Mouse (Mus musculus): ENCODE results near the gene Tmem131.
A peak's percentile ranks its signal among the peaks of the same experiment; 100 is the strongest.
"Not testable (repeated sequence)": the region's sequence is repeated elsewhere in the genome, so short reads cannot be mapped to it uniquely, and the experiment has no call there.

The Tmem131 gene

DNA sequence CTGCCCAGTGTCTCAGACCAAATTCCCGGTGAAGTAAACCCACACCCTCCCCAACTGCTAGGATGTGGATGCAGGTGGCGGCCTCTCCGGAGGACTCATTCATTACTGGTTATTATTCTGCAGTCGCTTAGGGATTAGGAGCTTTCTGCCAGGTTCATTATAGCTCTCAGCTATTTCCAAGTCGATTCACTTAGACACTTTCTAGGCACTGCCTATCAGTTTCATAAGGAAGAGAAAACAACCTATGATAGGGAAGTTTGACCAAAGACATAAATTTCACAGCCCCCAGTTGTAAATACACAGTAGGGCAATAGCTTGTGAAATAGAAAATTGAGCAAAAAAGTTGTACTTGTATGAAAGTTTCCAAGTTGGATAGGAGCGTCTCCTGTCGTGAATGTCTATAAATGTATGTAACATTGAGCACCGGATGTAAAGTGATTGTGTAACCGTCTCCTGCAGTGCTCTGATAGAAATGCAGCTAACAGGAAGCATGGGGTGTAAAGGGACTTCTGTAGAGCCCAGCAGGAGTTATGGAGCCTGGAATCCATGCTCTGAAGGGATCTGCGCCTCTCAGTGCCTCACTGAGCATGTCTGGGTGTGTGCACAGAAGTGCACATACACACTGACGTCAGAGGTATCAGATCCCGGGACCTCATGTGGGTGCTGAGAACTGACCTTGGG is 107.1 kb downstream of the Tmem131 start:
- no peak for DNase-seq (ENCODE audit: low read depth, low spot score)

DNA sequence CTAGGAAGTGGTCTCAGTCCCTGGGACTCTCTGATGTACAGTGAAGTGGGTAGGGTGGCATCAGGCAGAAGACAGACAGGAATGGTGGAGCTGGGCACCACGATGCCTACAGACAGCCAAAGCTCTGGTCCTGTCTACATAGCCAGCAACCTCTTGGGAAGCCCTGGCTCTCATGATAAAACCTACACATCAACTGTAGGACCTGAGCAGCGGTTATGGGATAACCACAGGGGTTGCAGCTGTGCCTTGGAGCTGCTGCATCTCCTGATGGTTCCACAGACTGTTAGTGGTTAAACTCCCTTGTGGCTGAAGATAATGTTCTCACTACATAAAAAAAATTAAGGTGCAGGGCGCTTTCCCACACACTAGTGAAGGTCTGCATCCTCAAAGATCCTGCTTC is 107.9 kb downstream of the Tmem131 start:
- DNase-seq (ENCODE audit: low read depth, low spot score): no peak

DNA sequence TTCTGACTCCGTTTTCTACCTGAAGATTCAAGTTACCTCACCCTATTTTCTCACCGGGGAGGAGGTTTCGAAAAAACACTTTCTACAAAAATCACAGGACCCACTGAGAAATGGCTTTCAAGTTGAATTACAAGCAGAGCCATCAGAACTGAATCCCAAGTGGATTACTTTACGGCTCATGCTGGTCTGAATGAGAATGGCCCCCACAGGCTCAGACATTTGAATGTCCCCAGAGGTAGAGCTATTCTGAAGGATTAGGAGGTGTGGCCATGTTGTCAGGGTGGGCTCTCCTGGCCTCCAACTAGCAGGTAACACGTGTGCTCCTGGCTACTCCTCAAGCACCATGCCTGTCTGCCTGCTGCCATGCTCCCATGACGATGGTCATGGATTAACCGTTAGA is 109.4 kb downstream of the Tmem131 start:
- peak; percentile 57 for DNase-seq (ENCODE audit: low read depth, low spot score)

DNA sequence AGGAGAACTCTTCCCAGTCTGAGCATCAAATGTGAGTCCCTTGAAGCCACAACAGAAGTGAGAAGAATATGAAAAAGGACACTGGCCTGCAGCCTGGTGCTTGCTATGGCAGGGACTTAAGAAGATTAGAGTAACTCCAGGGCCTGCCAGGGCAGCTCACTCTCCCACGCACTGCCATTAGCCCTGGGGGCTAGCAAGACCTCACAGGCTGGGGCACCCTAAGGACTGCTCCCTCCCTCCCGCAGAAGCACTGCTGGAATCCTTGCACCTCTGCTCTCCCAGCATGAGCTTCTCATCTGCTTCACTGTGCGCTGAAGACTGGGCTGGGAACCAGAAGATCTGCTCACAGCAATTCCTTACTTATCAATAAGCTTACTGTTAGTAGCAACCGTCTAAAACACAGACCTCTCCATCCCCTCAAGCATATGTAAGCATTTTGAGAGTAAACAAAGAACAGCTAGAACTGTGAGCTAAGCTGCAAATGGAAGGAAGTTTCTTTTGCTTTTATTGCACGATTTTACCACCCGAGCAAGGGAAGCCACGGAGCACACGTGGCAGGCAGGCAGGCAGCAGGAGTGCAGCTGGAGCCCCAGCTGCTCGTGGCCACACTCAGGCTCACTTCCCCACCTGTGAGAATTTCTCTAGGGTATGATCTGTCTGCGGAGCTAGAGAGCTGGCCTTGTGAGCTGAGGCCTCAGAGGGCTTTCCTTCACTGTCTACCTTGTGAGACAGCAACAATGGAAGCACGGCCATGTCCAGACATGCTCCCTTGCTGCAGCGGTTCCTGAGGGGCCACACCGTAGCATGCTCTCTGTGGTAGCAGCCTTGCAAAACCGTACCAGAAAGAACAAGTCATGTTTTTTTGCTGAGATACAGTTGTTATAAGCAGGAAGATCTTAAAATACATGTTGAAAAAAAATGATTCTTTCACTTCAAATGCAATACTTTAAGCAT is 112.3 kb downstream of the Tmem131 start:
- DNase-seq (ENCODE audit: low read depth, low spot score): peak; percentile 49

DNA sequence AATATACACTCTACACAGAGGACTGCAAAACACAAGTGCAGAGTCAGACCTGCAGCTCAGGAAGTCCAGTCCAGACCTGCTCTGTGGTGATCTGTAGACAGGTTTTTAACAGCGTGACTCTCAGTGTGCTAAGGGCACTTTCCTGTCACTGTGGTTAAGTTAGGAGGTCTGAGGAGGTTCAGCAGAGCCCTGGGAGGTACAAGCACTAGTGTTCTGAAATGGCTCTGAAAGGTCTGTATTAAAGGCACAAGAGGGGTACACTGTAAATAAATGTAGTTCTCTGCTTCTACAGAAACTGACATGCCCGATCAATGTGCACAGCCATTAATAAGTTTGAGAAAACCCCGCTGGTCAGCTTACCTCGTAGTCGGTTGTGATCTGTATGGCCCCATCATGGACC is 119.1 kb downstream of the Tmem131 start:
- DNase-seq (ENCODE audit: low read depth, low spot score): no peak

DNA sequence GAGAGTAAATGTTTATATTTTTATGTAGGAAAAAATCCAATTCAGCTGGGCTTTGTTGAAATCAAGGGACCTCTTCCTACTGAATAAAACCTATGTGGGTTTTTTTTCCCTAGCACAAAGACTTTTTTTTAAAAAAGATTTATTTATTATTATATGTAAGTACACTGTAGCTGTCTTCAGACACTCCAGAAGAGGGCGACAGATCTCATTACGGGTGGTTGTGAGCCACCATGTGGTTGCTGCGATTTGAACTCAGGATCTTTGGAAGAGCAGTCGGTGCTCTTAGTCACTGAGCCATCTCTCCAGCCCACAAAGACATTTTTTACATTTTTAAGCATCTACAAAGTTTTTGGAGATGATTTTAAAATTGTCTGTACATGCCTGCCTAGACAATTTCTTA is 121.5 kb downstream of the Tmem131 start:
- DNase-seq (ENCODE audit: low read depth, low spot score): not testable (repeated sequence)

DNA sequence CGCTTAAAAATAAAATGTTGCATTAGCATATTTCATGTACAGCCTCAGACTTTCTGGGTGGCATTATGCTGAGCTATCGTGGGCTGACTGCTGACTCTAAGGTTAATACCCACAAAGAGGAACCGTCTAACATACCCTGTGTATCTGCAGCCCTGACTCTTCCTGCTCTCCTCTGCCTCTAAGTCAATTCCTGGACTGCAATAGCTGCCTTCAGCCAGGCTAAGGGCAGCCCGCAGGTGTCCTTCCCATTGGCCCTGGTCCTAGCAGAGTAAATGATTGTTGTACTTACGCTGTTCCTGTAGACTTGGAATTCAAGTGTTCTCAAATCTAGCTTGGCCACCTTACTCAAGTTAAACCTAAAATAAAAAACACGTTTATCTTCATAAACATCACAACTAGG is 128.3 kb downstream of the Tmem131 start:
- DNase-seq (ENCODE audit: low read depth, low spot score): no peak

DNA sequence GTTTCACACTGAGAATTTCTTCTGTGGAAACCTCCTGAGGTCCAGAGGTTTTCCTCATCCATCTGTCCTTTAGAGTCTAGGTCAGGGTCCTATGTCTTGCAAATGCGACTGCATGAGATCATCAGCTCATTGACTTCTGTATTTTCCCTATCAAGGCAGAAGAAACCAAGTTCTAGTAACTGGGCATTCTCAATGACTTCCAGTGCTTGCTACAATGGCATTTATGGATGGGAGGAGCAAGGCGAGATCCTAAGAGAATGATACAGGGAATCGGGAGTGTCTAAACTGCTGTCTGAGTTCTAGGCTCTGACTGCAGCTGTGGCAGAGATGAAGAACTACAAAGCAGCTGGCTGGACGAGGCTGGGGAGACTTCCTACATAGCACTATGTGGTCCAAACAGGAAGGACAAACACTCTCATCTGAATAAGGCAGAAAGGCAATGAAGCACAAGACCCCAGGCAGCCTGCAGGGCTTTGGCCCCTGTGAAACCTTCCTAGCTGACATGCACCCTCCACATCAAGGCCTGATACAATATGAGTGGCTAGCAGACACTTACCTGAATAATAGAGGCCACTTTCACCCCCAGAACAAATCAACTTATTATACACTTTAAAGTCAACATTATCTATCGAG is 129.1 kb downstream of the Tmem131 start:
- peak; percentile 45 for DNase-seq (ENCODE audit: low read depth, low spot score)

DNA sequence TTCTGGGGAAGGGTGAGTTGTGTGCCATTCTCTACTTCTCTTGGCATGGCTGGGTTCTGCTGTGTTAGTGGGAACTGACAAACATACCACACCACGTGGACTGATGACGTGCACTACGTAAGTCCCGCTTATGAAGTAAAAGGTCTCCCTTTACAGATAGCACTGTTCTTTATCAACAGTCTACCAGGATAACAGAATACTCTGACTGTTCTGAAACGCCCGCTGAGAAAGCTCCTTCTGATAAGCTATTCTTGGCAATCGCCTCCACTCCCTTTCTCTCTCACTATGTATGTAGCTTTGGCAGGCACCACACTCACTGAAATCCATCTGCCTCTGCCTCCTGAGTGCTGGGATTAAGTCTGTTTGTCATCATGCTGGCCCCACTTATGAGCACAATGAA is 130.1 kb downstream of the Tmem131 start:
- DNase-seq (ENCODE audit: low read depth, low spot score): no peak

DNA sequence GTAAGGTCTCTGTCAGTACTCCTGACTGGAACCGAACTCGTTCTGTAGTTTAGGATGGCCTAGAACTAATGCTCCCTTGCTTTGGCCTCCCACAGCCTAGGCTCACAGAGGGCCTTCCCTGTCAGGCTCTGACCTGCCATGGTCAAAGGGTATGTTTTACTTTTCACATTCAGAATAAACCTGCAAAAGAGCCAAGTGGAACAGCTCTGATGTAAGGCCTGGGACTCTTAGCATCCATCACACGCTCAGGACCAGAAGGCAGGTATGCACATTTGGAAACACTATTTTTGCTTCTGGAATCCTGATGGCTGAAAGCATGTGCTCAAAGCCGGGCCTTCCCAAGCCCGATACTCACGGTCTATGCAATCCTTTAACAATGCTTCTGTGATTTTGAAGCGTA is 131.7 kb downstream of the Tmem131 start:
- DNase-seq (ENCODE audit: low read depth, low spot score): no peak

DNA sequence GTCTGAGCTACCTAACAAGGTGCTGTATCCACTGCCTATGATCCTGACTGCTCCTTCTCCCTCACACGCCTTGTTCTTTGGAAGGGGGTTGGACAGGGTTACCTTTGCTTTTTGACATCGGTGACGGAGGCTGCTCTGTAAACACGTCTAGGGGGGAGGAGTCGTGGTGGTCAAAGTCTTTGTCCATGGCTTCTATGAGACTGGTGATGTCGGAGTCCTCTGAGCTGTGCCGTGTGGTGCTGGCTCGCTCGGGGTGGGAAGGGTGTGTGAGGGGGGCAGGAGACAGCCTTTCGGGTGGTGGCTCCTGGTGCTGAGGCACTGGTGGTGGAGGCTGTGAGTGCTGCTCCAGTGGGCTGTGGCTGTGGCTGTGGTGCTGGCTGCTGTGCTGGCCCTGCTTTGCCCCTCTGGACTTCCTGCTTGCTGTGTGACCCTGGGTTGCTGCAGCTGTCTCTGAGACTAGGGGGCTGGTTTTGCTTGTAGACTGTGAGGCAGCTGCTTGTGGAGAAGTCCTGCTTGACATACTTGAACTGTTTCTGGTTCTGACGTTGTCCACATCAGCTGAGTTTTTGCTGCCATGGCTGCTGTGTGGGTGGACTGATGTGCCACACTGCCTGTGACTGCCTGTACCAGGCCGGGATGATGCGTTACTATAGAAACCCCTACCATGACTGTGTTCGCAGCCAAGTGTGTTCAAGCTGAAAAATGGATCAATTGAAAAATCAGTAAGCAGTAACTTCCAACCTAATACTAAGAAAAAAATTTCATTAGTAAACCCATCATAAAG is 135.5 kb downstream of the Tmem131 start:
- DNase-seq (ENCODE audit: low read depth, low spot score): no peak

DNA sequence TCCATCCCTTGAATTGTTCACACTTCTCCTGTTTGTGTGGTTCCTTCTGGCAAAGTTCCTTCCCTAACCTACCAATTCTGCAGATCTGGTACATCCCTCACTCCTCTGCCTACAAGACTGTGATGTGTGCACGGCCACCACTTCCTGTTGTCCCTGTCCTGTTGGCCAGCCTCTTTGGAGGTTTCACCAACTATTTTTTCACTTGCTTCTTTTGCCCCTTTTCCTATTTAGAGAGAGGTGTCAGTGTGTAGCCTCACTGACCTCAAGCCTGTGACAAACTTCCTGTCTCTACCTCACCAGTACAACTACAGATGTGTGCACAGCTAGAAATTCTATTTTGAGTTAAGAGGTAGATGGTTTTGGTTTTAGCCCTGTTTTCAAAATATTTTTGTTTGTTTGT is 136.4 kb downstream of the Tmem131 start:
- DNase-seq (ENCODE audit: low read depth, low spot score): no peak

DNA sequence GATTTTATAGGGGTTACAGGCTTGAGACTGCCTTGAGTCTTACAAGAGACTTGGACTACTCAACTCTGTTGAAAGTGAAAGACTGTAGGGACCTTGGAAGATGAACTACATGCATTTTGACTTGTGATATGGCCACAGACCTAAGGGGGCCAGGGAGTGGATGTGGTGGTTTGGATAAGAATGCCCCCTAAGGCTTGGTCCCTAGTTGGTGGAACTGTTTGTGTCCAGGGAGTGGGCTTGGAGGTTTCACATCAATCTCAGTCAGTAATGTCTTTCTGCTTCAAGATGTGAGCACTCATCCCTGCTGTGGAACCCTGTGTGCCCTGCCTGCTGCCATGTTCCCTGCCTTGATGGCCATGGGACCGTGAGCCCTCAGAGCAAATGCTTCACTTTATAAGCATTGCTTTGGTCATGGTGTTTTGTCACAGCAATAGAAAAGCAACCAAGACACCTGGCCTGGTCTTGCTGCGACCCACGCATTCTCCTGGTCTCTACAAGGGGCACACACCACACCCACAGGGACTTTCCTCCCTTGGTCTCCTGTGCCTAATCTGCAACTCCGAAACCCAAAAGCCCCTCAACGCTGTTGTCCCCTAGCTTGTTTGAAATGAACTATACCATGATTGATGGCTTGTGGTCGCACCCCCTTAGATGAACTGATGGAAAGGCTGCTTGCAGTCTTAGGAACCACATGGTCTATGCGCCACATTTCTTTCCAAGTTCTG is 137.1 kb downstream of the Tmem131 start:
- no peak for DNase-seq (ENCODE audit: low read depth, low spot score)

DNA sequence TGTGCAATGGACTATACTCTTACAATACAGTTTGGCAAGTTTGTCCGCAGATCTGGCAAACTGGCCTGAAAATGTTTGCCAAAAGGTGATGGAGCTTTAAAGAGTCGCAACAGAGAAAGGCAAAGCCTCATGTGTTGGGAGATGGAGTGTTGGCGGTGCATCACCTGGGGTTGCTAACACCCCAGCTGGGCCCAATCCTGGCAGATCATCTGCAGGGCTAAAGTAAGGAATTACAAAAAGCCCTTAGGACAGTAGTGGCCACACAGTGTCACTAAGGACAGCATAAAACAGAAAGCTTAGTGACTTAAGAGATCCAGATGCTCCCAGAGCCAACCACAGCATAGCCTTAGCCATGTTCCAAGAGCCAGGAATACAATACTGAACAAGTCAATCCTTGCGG is 138.6 kb downstream of the Tmem131 start:
- DNase-seq (ENCODE audit: low read depth, low spot score): no peak

DNA sequence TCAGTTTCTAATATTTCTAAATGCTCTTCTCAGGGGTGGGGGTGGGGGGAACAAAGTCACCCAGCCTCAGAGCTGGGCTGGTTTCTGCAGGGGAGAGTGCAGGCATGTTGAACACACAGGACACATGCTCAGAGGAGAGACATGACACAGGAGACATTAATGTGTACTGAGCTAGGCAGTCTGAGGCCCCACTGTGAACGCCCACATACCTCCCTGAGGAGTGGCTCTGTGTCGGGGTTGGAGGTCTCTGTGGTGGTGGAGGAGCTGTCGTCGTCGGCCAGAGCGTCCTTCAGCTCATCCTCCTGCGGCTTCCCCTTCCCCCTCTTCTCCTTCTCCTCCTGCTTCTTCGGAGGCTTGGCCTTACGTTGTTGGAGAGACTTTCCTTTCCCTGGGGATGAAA is 139.2 kb downstream of the Tmem131 start:
- DNase-seq (ENCODE audit: low read depth, low spot score): peak; percentile 87

DNA sequence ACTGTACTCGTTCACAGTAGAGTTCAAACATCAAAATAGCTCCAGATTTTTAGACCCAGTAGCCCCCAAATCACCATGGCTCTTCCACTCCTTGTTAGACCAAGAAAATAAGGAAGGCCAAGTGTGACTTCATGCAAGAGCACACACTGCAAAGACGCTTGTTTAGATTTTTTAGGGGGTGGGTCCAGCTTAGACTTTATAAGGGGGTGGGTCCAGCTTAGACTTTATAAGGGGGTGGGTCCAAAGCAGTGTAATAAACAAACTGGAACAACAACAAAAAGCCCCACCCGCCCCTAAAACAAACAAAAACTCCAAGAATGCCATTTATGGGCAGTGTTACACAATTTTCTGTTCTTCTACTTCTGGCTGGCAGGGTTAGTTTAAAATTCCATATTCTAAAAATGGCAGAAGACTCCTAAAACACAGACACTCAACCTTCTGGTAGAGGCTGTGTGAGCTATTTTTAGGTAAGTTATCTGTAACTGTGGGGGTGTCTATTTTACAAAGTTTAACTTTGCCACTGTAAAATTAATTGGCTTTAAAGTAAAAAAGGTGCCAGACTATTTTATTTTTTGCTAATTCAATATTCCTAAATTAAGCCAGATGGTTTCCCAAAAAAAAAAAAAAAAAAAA is 143.0 kb downstream of the Tmem131 start:
- DNase-seq (ENCODE audit: low read depth, low spot score): no peak

DNA sequence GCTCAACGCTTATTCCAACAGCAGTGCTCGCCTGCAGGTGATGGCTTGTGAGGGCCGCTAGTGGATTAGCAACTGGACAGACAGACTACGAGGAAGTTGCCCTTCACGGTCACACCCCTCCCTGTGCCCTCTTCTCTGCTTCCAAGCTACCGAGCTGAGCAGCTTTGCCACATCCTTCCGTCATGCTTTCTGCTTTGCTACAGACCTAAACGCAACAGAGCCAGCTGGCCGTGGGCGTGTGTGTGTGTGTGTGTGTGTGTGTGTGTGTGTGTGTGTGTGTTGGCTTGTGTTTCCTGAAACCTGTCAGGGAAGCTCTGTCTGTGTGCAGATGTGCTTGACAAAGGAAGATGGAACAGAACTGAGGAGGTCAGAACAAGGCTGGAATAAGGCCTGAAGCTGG is 146.0 kb downstream of the Tmem131 start:
- DNase-seq (ENCODE audit: low read depth, low spot score): no peak

DNA sequence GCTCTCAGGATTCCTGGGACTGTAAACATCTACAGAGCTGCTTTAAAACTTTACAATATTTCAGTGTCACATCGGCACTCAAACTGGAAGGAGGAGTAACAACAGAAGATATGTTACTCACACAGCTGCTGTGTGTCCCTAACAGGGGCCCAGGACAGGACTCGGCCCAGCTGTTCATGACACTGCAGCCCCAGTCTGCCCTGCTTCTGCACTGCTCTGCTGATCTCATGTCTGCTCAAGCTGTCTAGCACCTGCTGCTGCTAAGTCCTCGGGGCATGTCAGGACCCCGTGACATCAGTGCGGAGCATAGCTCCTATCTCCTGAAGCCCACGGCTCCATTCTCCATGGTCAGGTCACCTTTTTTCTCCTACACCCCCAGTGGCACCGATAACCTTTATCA is 146.8 kb downstream of the Tmem131 start:
- no peak for DNase-seq (ENCODE audit: low read depth, low spot score)

DNA sequence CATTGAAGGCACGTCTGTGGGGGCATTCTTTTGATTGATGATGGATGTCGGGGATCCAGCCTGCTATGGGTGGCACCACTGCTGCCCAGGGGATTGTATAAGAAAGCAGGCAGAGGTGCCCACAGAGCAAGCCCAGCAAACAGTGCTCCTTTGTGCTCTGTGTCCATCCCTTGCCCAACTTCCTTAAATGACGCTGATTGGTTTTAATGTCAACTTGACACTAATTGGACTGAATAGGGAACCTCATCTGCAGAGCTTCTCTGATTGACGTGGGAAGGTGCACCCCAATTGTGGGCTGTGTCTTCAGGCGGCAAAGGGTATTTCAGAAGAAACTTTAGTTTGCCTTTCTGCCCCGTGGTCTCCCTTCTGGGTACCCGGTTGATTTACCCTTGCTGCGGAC is 154.1 kb downstream of the Tmem131 start:
- DNase-seq (ENCODE audit: low read depth, low spot score): no peak

DNA sequence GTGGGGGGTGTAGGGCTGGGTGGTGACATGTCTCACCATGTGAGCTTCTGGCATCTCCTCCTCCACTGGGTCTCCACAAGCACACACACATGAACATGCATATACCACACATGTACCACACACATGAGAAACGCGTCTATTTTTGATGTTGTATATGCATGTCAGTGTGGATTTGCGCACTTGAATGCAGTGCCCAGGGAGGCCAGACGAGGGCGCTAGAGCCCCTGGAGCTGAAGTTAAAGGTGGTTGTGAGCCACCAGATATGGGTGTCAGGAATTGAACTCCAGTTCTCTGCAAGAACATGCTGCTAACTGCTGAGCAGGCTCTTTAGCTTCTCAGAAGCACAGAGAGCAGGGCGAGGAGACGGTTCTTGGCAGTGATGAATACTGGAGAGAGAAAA is 157.1 kb downstream of the Tmem131 start:
- peak; percentile 60 for DNase-seq (ENCODE audit: low read depth, low spot score)

DNA sequence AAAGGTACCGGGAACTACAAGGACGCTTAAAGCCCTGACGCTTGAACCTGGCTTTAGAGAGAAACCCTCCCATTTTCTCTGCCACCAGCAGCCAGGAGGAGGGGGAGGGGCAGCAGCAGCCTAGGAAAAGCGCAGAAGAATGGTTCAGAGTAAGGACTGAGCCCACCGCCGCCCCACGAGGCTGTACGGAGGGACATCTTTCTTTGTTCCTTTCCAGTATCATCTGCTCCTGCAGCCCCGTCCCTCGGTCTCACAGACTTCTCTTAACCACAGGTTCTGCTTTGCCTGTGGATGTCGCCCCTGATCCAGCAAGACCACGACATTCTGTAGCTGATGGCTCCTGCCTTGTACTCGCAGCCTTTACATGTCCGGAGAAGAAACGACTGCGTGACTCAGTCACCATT is 158.2 kb downstream of the Tmem131 start:
- DNase-seq (ENCODE audit: low read depth, low spot score): peak; percentile 65

All from ES-CJ7 (cell line).